Mouse (Mus musculus): ENCODE measurements around the gene Pip4p1. TPM values are rescaled to one million over a fixed set of nuclear protein-coding genes. Genes with fewer than 3 reads are reported as not detected.
"Not testable (repeated sequence)": the region's sequence is repeated elsewhere in the genome, so short reads cannot be mapped to it uniquely, and the experiment has no call there.

Pip4p1 gene
- total RNA-seq, 2 experiments from 2014 or later, result 49.5 to 57.8 TPM

DNA sequence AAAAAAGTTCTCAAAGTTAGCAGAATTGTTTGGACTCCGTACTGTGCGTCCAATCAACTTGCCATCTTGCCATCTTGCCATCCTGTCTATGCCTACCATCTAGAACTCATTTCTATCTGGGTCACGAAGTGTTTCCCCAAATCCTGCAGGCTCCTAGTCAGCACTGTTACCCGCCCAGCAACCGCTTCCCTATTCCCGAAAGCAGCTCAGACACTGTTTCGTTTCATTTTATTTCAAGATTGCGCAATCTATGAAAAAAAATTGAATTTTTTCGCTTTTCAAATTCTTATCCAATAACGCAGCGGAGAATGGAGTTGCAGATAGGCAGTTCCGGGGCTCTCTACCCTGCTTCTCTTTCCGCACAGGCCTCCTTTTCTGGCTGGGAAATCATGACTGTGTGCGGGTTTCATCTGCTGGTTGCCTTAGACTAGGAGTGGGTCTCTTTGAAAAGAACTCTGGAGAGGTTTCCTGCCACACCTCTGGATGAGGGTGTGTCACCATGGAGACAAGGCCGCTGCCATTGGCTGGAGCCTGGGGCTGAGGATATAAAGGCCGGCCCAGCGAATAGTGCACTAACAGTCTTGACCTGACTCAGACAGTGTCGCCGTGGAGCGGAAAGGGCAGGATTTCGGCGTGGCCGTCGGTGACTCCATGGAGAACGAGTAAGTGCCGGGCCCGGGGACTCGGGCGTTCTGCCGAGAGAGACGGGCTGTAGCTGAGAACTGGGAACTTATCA, 13.4 kb upstream of the Pip4p1 start, which contains the start of gene Gm49342:
Gm49342 (plus strand) TSS at position 586 of the 736 bp plus-strand sequence.
- peak; percentile 84 to 93 for DNase-seq (ENCODE audit: low spot score in 2 of 2)

DNA sequence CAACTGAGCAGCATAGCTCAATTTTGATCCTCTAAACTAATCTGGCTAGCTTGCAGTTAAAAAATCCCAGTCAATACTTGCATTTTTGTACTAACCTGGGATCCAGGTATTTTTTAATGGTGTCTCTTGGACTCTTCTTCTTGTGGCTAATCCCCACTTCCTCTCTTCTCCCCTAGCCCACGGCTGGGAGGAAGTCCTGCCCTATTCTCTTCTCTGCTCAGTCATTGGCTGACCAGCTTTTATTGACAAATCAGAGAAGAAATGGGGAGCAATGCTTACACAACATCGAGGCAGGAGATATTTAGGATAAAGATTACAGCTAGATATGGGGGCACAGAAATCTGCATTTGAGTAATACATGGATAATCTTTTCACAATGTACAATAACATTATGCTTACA, 8.3 kb upstream of the Pip4p1 start:
- no peak for DNase-seq (ENCODE audit: low spot score in 2 of 2)

DNA sequence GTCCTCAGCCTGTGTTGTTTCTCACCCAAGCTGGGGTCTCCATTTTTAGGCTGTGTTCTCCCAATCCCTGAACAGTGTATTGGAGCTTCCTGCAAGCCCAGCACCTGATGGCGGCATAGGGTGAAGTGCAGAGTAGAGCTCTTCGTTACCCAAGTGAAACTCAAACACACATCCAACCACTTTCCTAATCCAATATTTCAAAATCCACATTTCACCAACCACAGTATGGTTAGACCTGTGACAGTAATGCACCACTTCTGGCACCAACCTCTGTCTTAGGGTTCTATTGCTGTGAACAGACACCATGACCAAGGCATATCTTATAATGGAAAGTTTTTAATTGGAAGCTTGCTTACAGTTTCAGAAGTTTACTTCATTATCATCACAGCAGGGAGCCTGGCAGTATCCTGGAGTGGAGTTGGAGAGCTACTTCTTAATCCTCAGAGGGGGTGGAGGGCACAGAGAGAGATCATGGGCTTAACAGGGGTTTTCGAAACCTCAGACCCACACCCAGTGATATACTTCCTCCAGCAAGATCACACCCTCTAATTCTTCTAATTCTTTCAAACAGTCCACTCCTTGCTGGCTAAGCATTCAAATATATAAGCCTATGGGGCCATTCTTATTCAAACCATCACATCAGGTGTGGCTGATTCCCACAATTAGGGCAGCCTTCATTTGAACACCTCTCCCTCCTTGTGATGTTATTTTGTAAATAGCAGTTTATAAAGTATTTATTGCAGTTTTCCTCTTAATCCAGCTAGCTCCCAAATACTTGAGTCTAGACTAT, 7.7 kb upstream of the Pip4p1 start:
- no peak for DNase-seq (ENCODE audit: low spot score in 2 of 2)

DNA sequence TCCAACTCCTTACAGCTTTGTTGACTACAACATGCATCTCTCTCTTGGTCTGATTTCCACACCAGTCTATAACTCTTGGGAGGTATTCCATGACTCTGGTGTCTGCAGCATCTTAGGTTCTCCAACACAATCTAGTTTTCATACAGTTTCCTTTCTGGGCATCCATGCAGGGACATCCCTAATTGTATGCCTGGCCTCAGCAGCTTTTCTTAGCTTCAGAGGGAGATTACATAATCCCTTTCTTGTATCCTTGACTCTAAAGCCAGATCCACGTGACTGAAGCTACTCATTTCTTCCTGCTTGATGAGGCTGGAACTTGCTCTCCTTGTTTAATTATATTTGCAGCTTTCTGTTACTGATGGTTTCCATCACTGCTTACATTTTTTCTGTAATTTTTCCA, 6.0 kb upstream of the Pip4p1 start:
- no peak for DNase-seq (ENCODE audit: low spot score in 2 of 2)

GRCm38 (mm10) chr14:50931493-50932020, 901 bp upstream of the Pip4p1 start:
- DNase-seq (ENCODE audit: low spot score in 2 of 2), result no peak

DNA sequence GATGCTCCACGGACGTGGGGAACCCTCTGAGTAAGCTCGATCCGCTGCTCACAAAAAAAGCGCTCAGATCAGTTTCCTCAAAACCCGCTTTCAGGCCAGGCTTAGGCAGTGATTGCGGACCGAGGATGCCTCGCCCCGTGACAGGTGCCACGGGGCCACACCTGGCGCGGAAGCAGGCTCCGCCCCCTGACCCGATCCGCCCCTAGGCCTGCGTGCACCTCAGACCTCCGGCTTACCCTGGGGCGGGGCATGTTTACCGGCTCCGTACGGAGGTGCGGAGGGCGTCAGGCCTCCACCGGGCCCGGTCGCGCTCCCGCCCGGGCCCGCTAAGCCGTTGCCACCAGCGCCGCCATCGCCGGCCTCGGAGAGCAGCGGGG, 291 bp downstream of the Pip4p1 start:
- no peak for DNase-seq (ENCODE audit: low spot score in 2 of 2)

DNA sequence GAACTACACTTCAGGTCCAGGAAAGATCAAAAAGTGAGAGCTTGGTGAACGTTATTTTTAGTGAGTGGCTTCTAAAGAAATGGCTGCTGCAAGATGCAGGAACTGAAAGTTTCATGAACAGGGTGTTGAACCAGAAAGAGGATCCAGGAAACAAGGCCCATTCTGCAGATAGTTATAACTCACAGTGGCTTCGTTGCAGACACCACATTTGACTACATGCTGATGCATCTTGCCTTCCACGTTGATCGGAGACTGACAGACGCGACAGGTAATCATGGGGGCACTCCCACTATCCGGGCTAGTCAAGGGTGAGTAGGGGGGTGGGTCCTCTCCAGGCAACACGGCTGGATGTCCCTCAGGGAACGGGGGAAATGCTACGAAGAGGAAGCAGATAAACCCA, 705 bp downstream of the Pip4p1 start:
- no peak for DNase-seq (ENCODE audit: low spot score in 2 of 2)

- DNase-seq (ENCODE audit: low spot score in 2 of 2), result no peak
These were observed 3.3 kb downstream of the Pip4p1 start for GRCm38 (mm10) chr14:50927366-50927765.

- no peak for DNase-seq (ENCODE audit: low spot score in 2 of 2)
These were observed 5.3 kb downstream of the Pip4p1 start for GRCm38 (mm10) chr14:50925111-50925920.

DNA sequence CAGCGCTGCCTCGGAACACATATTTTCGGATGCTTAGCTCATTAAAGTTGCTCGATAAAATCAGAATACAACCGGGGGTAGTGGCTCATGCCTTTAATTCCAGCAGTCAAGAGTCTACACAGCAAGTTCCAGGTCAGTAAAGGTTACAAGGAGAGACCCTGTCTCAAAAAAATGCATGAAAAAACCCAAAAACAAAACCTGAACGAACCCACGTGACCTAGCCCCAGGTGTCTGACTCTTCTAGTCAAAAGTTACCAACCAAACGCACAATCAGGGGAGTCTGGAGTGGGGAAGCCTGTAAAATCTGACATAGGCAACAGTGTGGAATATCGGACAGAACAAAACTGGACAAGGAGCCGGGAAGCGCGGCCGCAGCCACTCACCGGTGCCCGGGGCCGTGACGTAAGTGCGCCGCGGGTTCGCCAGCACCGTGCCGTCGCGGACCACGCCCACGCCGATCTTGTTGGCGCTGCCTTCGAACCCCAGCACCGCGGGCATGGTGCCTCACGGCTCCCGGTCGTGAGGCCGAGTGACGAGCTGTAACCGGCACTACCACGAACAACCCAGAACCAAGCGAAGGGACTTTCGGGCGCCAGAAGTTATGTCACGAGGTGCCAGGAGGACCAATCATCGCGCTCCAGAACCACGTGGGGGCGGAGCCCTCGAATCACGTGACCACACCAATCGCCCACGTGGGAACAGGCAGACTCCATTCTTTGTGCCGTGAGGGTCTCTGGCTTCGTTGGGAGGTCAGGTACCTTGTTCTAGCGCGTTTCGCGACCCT, 6.2 kb downstream of the Pip4p1 start, which contains the start of the genes Osgep and Apex1:
Osgep (minus strand) TSS at position 613 of the 784 bp plus-strand sequence.
Apex1 (plus strand) TSS at position 688 of the 784 bp plus-strand sequence.
- peak; percentile 79 to 88 for DNase-seq (ENCODE audit: low spot score in 2 of 2)

GRCm38 (mm10) chr14:50923437-50923836, 7.2 kb downstream of the Pip4p1 start:
- not testable (repeated sequence) for DNase-seq (ENCODE audit: low spot score in 2 of 2)

- no peak for DNase-seq (ENCODE audit: low spot score in 2 of 2)
These were observed 19.3 kb downstream of the Pip4p1 start for GRCm38 (mm10) chr14:50911356-50911755.

DNA sequence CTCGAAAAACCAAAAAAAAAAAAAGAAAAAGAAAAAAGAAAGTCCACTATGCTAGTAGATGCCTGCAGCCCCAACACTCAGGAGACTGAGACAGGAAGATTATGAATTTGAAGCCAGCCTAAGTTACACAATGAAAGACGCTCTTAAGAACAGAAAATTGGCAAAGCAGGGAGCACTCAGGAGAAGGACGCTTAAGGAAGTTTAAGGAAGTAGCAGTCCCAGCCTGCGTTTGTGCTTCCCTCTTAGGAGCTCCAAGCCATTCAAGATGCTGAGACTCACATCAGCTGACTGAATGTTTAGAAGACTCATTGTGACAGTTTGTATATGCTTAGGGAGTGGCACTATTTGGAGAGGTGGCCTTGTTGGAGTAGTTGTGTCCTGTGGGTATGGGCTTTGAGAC, 22.5 kb downstream of the Pip4p1 start:
- DNase-seq (ENCODE audit: low spot score in 2 of 2), result no peak

DNA sequence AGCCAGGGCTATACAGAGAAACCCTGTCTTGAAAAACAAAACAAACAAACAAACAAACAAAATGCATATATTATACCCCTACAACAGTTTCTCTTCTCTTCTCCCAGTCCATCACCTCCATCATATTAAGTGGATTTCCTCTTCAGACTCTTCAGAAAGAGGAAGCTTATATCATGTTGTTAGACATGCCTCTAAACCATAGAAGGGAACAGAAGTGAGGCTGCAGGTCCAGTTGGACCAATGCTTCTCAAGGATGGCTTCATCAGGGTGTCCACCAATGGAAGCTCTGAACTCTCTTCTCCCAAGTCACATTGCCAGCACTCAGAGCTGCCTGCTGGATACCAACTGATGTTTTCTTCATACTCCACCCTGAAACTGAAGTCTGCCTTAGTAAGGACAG, 25.3 kb downstream of the Pip4p1 start:
- DNase-seq (ENCODE audit: low spot score in 2 of 2), result not testable (repeated sequence)

- no peak for DNase-seq (ENCODE audit: low spot score in 2 of 2)
These were observed 25.9 kb downstream of the Pip4p1 start for GRCm38 (mm10) chr14:50904828-50905129.

DNA sequence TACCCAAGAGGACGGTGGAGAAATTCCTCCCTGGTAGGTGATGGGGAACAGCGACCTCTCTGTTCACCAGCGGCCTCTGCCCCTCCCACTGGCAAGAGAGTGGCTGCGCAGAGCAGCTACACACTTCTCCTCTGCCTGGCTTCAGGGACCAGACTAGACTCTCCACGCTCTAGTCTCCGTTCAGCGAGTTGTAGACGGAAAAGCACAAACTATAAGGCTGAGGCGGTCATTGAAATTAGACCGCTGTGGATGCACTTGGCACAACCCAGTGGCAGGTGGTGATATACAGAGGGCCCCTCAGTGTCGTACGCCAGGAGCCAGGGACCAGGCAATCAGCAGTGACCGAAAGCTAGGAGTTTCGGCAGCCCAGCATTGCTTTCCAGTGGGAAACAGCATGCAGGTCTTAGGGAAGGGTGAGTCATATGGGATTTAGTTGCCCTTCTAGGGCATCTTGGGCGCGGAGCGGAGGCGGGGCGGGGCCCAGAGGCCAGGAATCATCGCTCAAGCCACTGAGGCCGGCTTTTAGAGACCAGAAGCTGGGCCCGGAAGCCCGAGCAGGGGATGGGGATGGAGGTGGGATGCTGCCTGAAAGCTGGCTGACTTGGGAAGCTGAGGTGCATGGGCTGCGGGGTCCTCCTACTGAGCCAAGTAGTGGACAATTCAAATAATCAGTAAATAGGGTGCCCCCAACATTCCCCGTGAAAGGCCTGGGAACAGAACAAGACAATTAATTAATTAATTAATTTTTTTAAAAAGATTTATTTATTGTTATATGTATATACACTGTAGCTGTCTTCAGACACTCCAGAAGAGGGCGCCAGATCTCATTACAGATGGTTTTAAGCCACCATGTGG, 26.5 kb downstream of the Pip4p1 start:
- no peak for DNase-seq (ENCODE audit: low spot score in 2 of 2)

GRCm38 (mm10) chr14:50897992-50898391, 32.7 kb downstream of the Pip4p1 start:
- not testable (repeated sequence) for DNase-seq (ENCODE audit: low spot score in 2 of 2)

- DNase-seq (ENCODE audit: low spot score in 2 of 2), result no peak
These were observed 33.3 kb downstream of the Pip4p1 start, which contains the start of gene Klhl33 for GRCm38 (mm10) chr14:50897374-50897765. Gene Klhl33 (minus strand): TSS chr14:50897507.

DNA sequence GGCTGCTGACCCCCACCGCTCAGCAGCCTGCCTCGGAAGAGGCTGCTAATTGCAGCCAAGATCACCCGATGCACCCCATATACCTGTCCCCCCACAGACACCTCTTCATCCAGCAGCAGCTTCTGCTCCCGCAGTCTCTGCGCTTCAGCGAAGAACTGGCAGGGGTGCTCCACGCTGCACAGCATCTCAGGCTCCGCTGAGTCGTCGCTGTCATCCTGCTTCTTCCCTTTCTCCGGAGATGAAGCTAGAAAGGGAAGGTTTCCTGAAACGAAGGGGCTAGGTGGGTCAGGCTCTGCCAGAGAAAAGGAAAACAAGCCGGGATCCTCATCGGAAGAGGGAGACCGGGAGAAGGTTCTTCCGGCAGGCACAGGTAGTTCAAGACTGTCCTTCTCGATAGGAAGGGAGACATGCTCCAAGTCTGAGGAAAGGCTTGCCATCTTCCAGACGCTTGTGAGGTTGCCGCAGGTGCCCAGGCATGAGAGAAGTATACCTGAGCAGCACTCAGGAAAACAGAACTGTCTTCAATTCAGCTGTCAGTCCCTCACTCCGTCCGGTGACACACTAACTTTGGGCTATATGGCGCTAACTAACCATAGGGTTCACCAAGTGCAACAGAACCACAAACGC, 33.8 kb downstream of the Pip4p1 start:
- DNase-seq (ENCODE audit: low spot score in 2 of 2), result no peak

Measured in adrenal gland, postnatal 4 days (tissue).